8 mouse cellular contexts compared by ENCODE assay signal in the genomic region with DNA sequence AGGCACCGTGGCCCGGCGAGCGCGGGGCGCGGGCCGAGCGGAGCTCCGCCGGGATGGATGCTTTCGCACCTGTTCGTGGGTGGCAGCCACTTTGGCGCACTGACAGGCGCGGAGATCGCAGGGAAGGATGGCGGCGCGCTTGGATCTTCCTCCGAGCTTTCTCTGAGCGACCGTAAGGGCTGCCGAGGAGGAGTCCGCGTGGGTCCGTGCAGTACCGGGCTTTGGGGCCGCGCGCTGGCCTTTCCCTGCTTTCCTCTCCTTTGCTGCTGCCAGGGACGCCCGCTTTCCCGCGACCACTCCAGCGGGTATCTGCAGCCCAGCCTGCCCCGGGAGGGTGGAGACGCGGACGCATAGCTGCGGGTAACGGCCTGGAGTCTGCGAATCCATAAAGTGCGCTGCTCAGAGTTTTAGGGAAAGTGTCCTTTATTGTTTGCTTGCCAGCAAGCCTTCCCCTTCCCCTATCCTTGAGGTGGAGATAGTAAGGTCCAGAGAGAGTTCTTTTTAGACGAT. TPM values are rescaled to one million over a fixed set of nuclear protein-coding genes. Genes with fewer than 3 reads are reported as not detected.
DNase-seq lines count a peak whose midpoint lies in the region; ATAC-seq and TF ChIP-seq lines count a peak whose summit lies in the region.

No protein-coding gene starts in this region.

- no peaks in the 10 kb centered on the region for H3K27me3 ChIP-seq in heart, embryonic 10.5 days (ENCODE audit: insufficient read depth, poor library complexity, severe bottlenecking)
- H3K27me3 ChIP-seq in hindbrain, postnatal 0 days (ENCODE audit: insufficient read depth, low read length): no peaks in the 10 kb centered on the region
- H3K27me3 ChIP-seq in midbrain, embryonic 11.5 days (ENCODE audit: control insufficient read depth, insufficient read depth, low read length): no peaks in the 10 kb centered on the region

- H3K9ac ChIP-seq in hindbrain, postnatal 0 days (replicated peaks; ENCODE audit: low read length): peak overlapping the region; percentile 74
- peak overlapping the region; percentile 85 for H3K9ac ChIP-seq in midbrain, embryonic 11.5 days (ENCODE audit: low read length)

- peaks cover 30% of the 10 kb centered on the region for H3K4me1 ChIP-seq in heart, embryonic 10.5 days
- peaks cover 3% of the 10 kb centered on the region; the same call in 1 of the 2 replicates for H3K4me1 ChIP-seq in hindbrain, postnatal 0 days (ENCODE audit: insufficient read depth, low read length)
- H3K4me1 ChIP-seq in midbrain, embryonic 11.5 days (ENCODE audit: control insufficient read depth, insufficient read depth, low read length): peaks cover 4% of the 10 kb centered on the region; the same call in 1 of the 2 replicates

- ATAC-seq in hindbrain, postnatal 0 days: peak; percentile 69
- ATAC-seq in midbrain, embryonic 11.5 days (ENCODE audit: low FRiP score): peak; percentile 56

- no peaks in the 10 kb centered on the region for H3K36me3 ChIP-seq in heart, embryonic 10.5 days
- no peaks in the 10 kb centered on the region for H3K36me3 ChIP-seq in hindbrain, postnatal 0 days (ENCODE audit: insufficient read depth, low read length)
- H3K36me3 ChIP-seq in midbrain, embryonic 11.5 days (ENCODE audit: control insufficient read depth, insufficient read depth, low read length): no peaks in the 10 kb centered on the region

- H3K27ac ChIP-seq in heart, embryonic 10.5 days: peak overlapping the region; percentile 96
- peak overlapping the region; percentile 92 for H3K27ac ChIP-seq in hindbrain, postnatal 0 days
- peak overlapping the region; percentile 71; the same call in 1 of the 2 replicates for H3K27ac ChIP-seq in midbrain, embryonic 11.5 days (ENCODE audit: low read depth, low read length)

- peak overlapping the region; percentile 66 for H3K4me2 ChIP-seq in hindbrain, postnatal 0 days (ENCODE audit: low read depth, low read length)
- H3K4me2 ChIP-seq in midbrain, embryonic 11.5 days: peak overlapping the region; percentile 63

- H3K9me3 ChIP-seq in heart, embryonic 10.5 days: no peaks in the 10 kb centered on the region
- no peaks in the 10 kb centered on the region for H3K9me3 ChIP-seq in hindbrain, postnatal 0 days (ENCODE audit: low read length)
- H3K9me3 ChIP-seq in midbrain, embryonic 11.5 days (ENCODE audit: control insufficient read depth, low read length): no peaks in the 10 kb centered on the region

- intact Hi-C loops in left cerebral cortex, postnatal 25 days (cut with DNase I): loop anchor here (1.0 to 5.0 kb wide), 3 partner anchors 40 to 165 kb away; partner anchors contain the start of gene Gclc

- no peak for DNase-seq in heart, embryonic 10.5 days (ENCODE audit: low spot score)
- DNase-seq in heart, adult 9 months (ENCODE audit: low spot score in 2 of 2): no peak
- peak; percentile 17 for DNase-seq in urinary bladder, postnatal 25 days (ENCODE audit: low spot score)
- DNase-seq in urinary bladder, adult 18-20 months (ENCODE audit: low spot score in 2 of 2): no peak
- no peak for DNase-seq in hindbrain, postnatal 0 days (ENCODE audit: low spot score)
- peak; percentile 95 for DNase-seq in midbrain, embryonic 11.5 days (ENCODE audit: low spot score, missing footprints)
- no peak for DNase-seq in left cerebral cortex, adult 9 months (ENCODE audit: low spot score in 2 of 2)
- DNase-seq in left cerebral cortex, postnatal 25 days (ENCODE audit: low spot score in 2 of 2): no peak

- TF ChIP-seq CTCF in hindbrain, postnatal 0 days (IDR thresholded peaks at IDR 0.05; ENCODE audit: low read depth): no peak

- peak overlapping the region; percentile 99 for H3K4me3 ChIP-seq in heart, embryonic 10.5 days
- peak overlapping the region; percentile 97 for H3K4me3 ChIP-seq in hindbrain, postnatal 0 days (ENCODE audit: low read length)
- H3K4me3 ChIP-seq in midbrain, embryonic 11.5 days (ENCODE audit: low read depth, low read length): peak overlapping the region; percentile 63

- 0% methylated on average over 45 of the region's 45 CpGs for WGBS in heart, embryonic 10.5 days
- WGBS in hindbrain, postnatal 0 days: under 1% methylated on average over 45 of the region's 45 CpGs
- WGBS in midbrain, embryonic 11.5 days: under 1% methylated on average over 45 of the region's 45 CpGs

RNA-seq across cellular contexts. Expression of gene Elovl5, which starts 0.5 kb away (rescaled TPM):
- polyA plus RNA-seq in heart, embryonic 10.5 days (2016; fragmentation: Nextera tagmentation; extraction: Ambion mirVana): 93.6 and 93.9 TPM in 2 replicates
- total RNA-seq in hindbrain, postnatal 0 days (2014; rRNA removed): 90.5 and 92.4 TPM in 2 replicates
- 70.7 and 71.6 TPM in 2 replicates for polyA plus RNA-seq in hindbrain, postnatal 0 days (2015; fragmentation: Nextera tagmentation; extraction: Ambion mirVana)
- 98.2 and 105 TPM in 2 replicates for polyA plus RNA-seq in midbrain, embryonic 11.5 days (2014; fragmentation: Nextera tagmentation; extraction: Ambion mirVana)
- 10 to 100 TPM; 67.0 to 71.9 TPM for total RNA-seq in left cerebral cortex, postnatal 25 days (2021)

Comparison
In these comparisons a context has a peak if more than half of its experiments do, and no peak if none do; other contexts are left out.
1. DNase-seq: peak in urinary bladder, postnatal 25 days (single experiment) and midbrain, embryonic 11.5 days (single experiment); none in heart, embryonic 10.5 days (single experiment), heart, adult 9 months (0 of 2), urinary bladder, adult 18-20 months (0 of 2), hindbrain, postnatal 0 days (single experiment), left cerebral cortex, adult 9 months (0 of 2) and left cerebral cortex, postnatal 25 days (0 of 2).
2. Peak in every context shown above with its lines, with median percentiles within 50 percentile points of each other: H3K27ac ChIP-seq and H3K4me3 ChIP-seq.